Mouse (Mus musculus) right cerebral cortex, postnatal 14 days (tissue): ENCODE data around the gene Tsga13.

Experiments used
- DNase-seq: peaks from one replicate; pipeline ENCODE4 v3.0.0; 2022

Gene Tsga13

GRCm38 (mm10) chr6:30855205-30855604, 60.2 kb downstream of the Tsga13 start:
- no peak for DNase-seq

DNA sequence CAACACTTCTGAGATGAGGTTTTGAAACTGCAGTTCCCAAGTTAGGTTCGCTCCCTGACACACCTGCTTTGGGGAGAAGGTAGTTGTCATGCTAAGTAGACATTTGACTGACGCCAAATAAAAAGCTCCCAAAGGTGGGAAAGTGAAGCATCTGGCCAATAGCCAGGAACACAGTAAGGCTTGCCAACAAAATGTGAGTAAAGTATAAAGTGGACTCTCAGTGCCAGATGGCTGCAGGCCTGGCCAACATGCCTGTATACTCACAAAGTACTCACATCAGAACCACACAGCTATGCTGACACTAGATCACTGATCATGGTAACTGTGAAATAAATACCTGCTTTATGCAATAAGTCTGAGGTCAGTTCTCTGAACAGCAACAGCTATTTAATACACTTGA, 65.6 kb downstream of the Tsga13 start:
- no peak for DNase-seq
